Mouse (Mus musculus) stomach, postnatal 0 days (tissue): ENCODE measurements around the gene Duoxa1.

Source experiments
- CTCF ChIP-seq: IDR thresholded peaks from 2 replicates; pipeline ENCODE4 v1.5.1; 2016; ENCODE audit warnings: antibody characterized with exemption, low read depth, mild to moderate bottlenecking, moderate library complexity
- EP300 ChIP-seq: optimal IDR thresholded peaks from 2 replicates; pipeline ENCODE3; 2016; ENCODE audit warnings: antibody characterized with exemption

DNA sequence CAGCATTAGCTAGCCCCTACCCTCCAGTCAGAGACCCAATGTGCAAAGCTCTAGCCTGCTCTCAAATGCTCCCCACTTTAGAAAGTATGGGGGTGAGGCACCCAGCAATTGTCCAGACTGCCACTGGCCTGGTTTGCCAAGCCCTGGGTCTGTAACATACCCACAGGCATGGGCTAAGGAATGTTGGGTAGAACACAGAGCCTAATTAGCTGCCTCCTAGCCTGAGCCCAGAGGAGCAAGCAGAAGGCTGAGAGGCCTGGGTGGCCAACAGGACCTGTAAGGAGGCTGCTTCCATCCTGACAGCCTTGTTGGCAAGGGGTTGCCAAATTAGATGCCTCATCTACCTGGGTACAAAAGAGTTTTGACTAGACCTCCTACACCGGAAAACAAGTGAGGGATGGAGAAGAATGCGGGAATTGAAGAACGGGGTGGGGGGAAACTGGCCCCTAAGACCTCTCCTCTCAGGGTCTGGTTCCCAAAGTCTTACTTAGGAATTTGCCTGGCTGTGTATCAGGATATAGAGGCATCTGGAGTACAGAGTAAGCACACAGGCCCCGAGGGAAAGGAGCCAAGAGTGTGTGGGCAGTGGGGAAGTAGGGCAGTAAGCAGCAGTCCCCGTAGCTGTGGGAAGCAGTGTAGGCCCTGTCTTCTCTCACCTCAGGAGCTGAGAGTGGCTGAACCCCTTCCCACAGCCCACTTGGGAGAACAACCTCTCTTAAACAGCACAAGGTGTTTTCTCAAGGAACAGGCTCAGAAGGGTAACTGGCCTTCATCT lies 37.8 kb upstream of the Duoxa1 start:
- TF ChIP-seq CTCF (no peak), EP300 (no peak)
